Mouse (Mus musculus) small intestine, adult 2 months (tissue): ENCODE data around the gene Itfg2.

ENCODE experiments used
- CTCF ChIP-seq: fragments of 200-500 bp; IDR thresholded peaks from 2 replicates; pipeline ENCODE4 v1.5.1; 2012; ENCODE audit warnings: low read depth, mild to moderate bottlenecking, control low read depth, inconsistent platforms, low read length, moderate library complexity, mixed read lengths; ENCODE audit not compliant: insufficient replicate concordance, insufficient read length; ENCODE audit errors: extremely low read depth
- POLR2A ChIP-seq: fragments of 200-500 bp; IDR thresholded peaks from 2 replicates; pipeline ENCODE4 v1.6.1; 2012; ENCODE audit warnings: low read depth, mild to moderate bottlenecking, control low read depth, inconsistent platforms, low read length, moderate library complexity

GRCm38 (mm10) chr6:128461606-128462005, 36.9 kb upstream of the Itfg2 start:
- TF ChIP-seq CTCF (no peak), POLR2A (no peak)
